ENCODE assay signal across 10 mouse cellular contexts in genomic region chr7:45508561-45508960, GRCm38 (mm10). TPM values are rescaled to one million over a fixed set of nuclear protein-coding genes. Genes with fewer than 3 reads are reported as not detected.
A peak's percentile ranks its signal among the peaks of the same experiment; 100 is the strongest.
DNase-seq lines count a peak whose midpoint lies in the region; ATAC-seq and TF ChIP-seq lines count a peak whose summit lies in the region.
"Had no signal": no experiment of that assay in that cellular context is flagged by ENCODE, and none has a peak within 500 bp of the region (broad histone marks: within the 10 kb centered on the region; RNA-seq: fewer than 3 reads in every experiment).

No protein-coding gene starts in this region.

- H3K79me2 ChIP-seq in MEL (ENCODE audit: control insufficient read depth, insufficient read depth, low read length, poor library complexity), result peaks cover 26% of the 10 kb centered on the region

- WGBS in heart, embryonic 14.5 days, result 76% methylated on average over 6 of the region's 6 CpGs
- 85% methylated on average over 6 of the region's 6 CpGs for WGBS in hindbrain, embryonic 13.5 days
- whole genome bisulfite sequencing in liver, postnatal 0 days (ENCODE audit: insufficient replicate concordance), result 57% methylated on average over 6 of the region's 6 CpGs
- 76% methylated on average over 6 of the region's 6 CpGs for WGBS in cerebellum, adult 2 months

- peak; percentile 45 to 82; a peak in 3 of 4 replicates for TF ChIP-seq POLR2A in MEL (IDR thresholded peaks at IDR 0.05; ENCODE audit: control insufficient read depth in 1 of 2, insufficient read depth in 1 of 2, low read depth in 1 of 2, low read length in 2 of 2, poor library complexity in 1 of 2)
- TF ChIP-seq POLR2A in cerebellum, adult 2 months (IDR thresholded peaks at IDR 0.05; ENCODE audit: borderline replicate concordance, insufficient read depth, low read length), result no peak

- no peak for TF ChIP-seq RAD21 in MEL (IDR thresholded peaks at IDR 0.05; ENCODE audit: low read depth, low read length)

- H3K4me1 ChIP-seq in heart, embryonic 14.5 days (ENCODE audit: control insufficient read depth in 2 of 2, insufficient read depth in 2 of 2, low read length in 2 of 2), result peaks cover 6 to 15% of the 10 kb centered on the region in 2 experiments
- peaks cover 7 to 10% of the 10 kb centered on the region in 2 experiments for H3K4me1 ChIP-seq in MEL (ENCODE audit: control insufficient read depth in 1 of 2, insufficient read depth in 2 of 2, low read length in 2 of 2)
- H3K4me1 ChIP-seq in hindbrain, embryonic 13.5 days (replicated peaks), result peaks cover 18% of the 10 kb centered on the region
- peaks cover 23% of the 10 kb centered on the region for H3K4me1 ChIP-seq in liver, postnatal 0 days (ENCODE audit: insufficient read depth)
- peaks cover 18% of the 10 kb centered on the region for H3K4me1 ChIP-seq in cerebellum, adult 2 months (ENCODE audit: control insufficient read depth, insufficient read depth, low read length)

- peak overlapping the region; percentile 87 for H3K9ac ChIP-seq in heart, embryonic 14.5 days (ENCODE audit: low read length)
- peak overlapping the region; percentile 86 for H3K9ac ChIP-seq in MEL (ENCODE audit: control insufficient read depth, low read depth, low read length, poor library complexity, severe bottlenecking)
- H3K9ac ChIP-seq in hindbrain, embryonic 13.5 days, result peak overlapping the region; percentile 88; the same call in 1 of the 2 replicates
- peak overlapping the region; percentile 94 for H3K9ac ChIP-seq in liver, postnatal 0 days (replicated peaks)

- H3K27ac ChIP-seq in heart, embryonic 14.5 days (replicated peaks in 1 of 2; ENCODE audit: control insufficient read depth in 1 of 2, insufficient read depth in 1 of 2, low read depth in 2 of 2, low read length in 2 of 2), result no peak overlapping the region
- H3K27ac ChIP-seq in MEL (ENCODE audit: control insufficient read depth, low read depth, low read length), result peak overlapping the region; percentile 95
- no peak overlapping the region for H3K27ac ChIP-seq in hindbrain, embryonic 13.5 days
- H3K27ac ChIP-seq in liver, postnatal 0 days (ENCODE audit: low read depth), result peak overlapping the region; percentile 92
- H3K27ac ChIP-seq in cerebellum, adult 2 months (ENCODE audit: insufficient read depth, low read length), result no peak overlapping the region

- ATAC-seq in heart, embryonic 14.5 days (ENCODE audit: insufficient number of reproducible peaks, insufficient read depth, low FRiP score, low read depth), result no peak
- no peak for ATAC-seq in hindbrain, embryonic 13.5 days (ENCODE audit: low FRiP score)
- peak; percentile 63 for ATAC-seq in liver, postnatal 0 days

- H3K4me2 ChIP-seq in heart, embryonic 14.5 days (ENCODE audit: low read length), result peak overlapping the region; percentile 85
- peak overlapping the region; percentile 97 for H3K4me2 ChIP-seq in hindbrain, embryonic 13.5 days
- peak overlapping the region; percentile 93 for H3K4me2 ChIP-seq in liver, postnatal 0 days (ENCODE audit: low read depth, low read length)

- no peak overlapping the region for H3K4me3 ChIP-seq in heart, embryonic 14.5 days (ENCODE audit: control insufficient read depth in 1 of 2, insufficient read depth in 1 of 2, low read depth in 1 of 2, low read length in 2 of 2)
- peak overlapping the region; percentile 72 to 87 for H3K4me3 ChIP-seq in MEL (ENCODE audit: control insufficient read depth in 1 of 2, insufficient read depth in 1 of 2, low read depth in 2 of 2, low read length in 2 of 2)
- H3K4me3 ChIP-seq in hindbrain, embryonic 13.5 days, result peak overlapping the region; percentile 74
- H3K4me3 ChIP-seq in liver, postnatal 0 days (ENCODE audit: low read depth, low read length), result peak overlapping the region; percentile 95
- no peak overlapping the region for H3K4me3 ChIP-seq in cerebellum, adult 2 months (replicated peaks; ENCODE audit: insufficient read depth, low read depth, low read length)

- no peaks in the 10 kb centered on the region for H3K9me3 ChIP-seq in heart, embryonic 14.5 days (ENCODE audit: control insufficient read depth, low read length)
- H3K9me3 ChIP-seq in MEL (replicated peaks; ENCODE audit: insufficient read depth, low read length), result no peaks in the 10 kb centered on the region
- no peaks in the 10 kb centered on the region for H3K9me3 ChIP-seq in hindbrain, embryonic 13.5 days
- H3K9me3 ChIP-seq in liver, postnatal 0 days (ENCODE audit: low read length), result no peaks in the 10 kb centered on the region

- TF ChIP-seq CTCF in MEL (IDR thresholded peaks at IDR 0.05 in 2 of 3, conservative IDR thresholded peaks at IDR 0.05 in 1 of 3; ENCODE audit: control insufficient read depth in 1 of 3, insufficient read depth in 1 of 3, low read depth in 2 of 3, low read length in 3 of 3, poor library complexity in 1 of 3, severe bottlenecking in 1 of 3), result no peak
- no peak for TF ChIP-seq CTCF in liver, postnatal 0 days (IDR thresholded peaks at IDR 0.05; ENCODE audit: low read depth)
- no peak for TF ChIP-seq CTCF in cerebellum, adult 2 months (IDR thresholded peaks at IDR 0.05; ENCODE audit: borderline replicate concordance, insufficient read depth, low read depth, low read length)

- H3K36me3 ChIP-seq in heart, embryonic 14.5 days (ENCODE audit: control insufficient read depth, insufficient read depth, low read length), result peaks cover 37% of the 10 kb centered on the region
- H3K36me3 ChIP-seq in MEL (ENCODE audit: control insufficient read depth in 1 of 2, insufficient read depth in 2 of 2, low read length in 2 of 2), result peaks cover 8 to 16% of the 10 kb centered on the region in 2 experiments
- H3K36me3 ChIP-seq in hindbrain, embryonic 13.5 days, result peaks cover 32% of the 10 kb centered on the region
- peaks cover 20% of the 10 kb centered on the region; the same call in 1 of the 2 replicates for H3K36me3 ChIP-seq in liver, postnatal 0 days (replicated peaks; ENCODE audit: insufficient read depth, low read length)

- no peaks in the 10 kb centered on the region for H3K27me3 ChIP-seq in heart, embryonic 14.5 days (ENCODE audit: control insufficient read depth, insufficient read depth, low read length)
- no peaks in the 10 kb centered on the region for H3K27me3 ChIP-seq in MEL (ENCODE audit: control insufficient read depth in 1 of 2, insufficient read depth in 2 of 2, low read length in 2 of 2)
- no peaks in the 10 kb centered on the region for H3K27me3 ChIP-seq in hindbrain, embryonic 13.5 days
- H3K27me3 ChIP-seq in liver, postnatal 0 days (ENCODE audit: insufficient read depth, low read length), result no peaks in the 10 kb centered on the region
- no peaks in the 10 kb centered on the region for H3K27me3 ChIP-seq in cerebellum, adult 2 months (ENCODE audit: control insufficient read depth, insufficient read depth, low read length)

- TF ChIP-seq EP300 in MEL (IDR thresholded peaks at IDR 0.05; ENCODE audit: low read depth in 1 of 2, low read length in 2 of 2), result peak; percentile 65 to 76
- peak; percentile 88 for TF ChIP-seq EP300 in liver, postnatal 0 days (IDR thresholded peaks at IDR 0.05; ENCODE audit: low read depth)

- intact Hi-C loops in heart, postnatal 25 days (cut with DNase I), result no loop called here

- DNase-seq in heart, postnatal 25 days (ENCODE audit: low spot score), result no peak
- DNase-seq in MEL (ENCODE audit: low read depth, low spot score), result peak; percentile 96
- DNase-seq in liver, postnatal 0 days, result peak; percentile 50
- no peak for DNase-seq in testis, postnatal 14 days (ENCODE audit: low spot score)
- no peak for DNase-seq in lung, postnatal 25 days (ENCODE audit: low spot score)
- DNase-seq in cerebellum, adult 2 months, result no peak
- DNase-seq: cerebellum, adult 11-12 months; heart, postnatal 36 days had no signal

RNA-seq across cellular contexts. Expression of gene Nucb1, which starts 1.6 kb away (rescaled TPM):
- polyA plus RNA-seq in heart, embryonic 14.5 days (2014; fragmentation: Nextera tagmentation; extraction: Ambion mirVana), result 159 and 160 TPM in 2 replicates
- total RNA-seq in heart, postnatal 25 days (2021), result 100 to 1,000 TPM; 126 to 129 TPM
- total RNA-seq in MEL (2012; rRNA removed), result 196 and 224 TPM in 2 replicates
- 100 to 1,000 TPM in 1 of 2 experiments, 10 to 100 TPM in 1; 92.3 to 343 TPM for polyA plus RNA-seq in MEL (2012; ENCODE audit: insufficient read depth in 1 of 2, insufficient read length in 2 of 2, low read depth in 1 of 2, low replicate concordance in 2 of 2, missing spikeins in 1 of 2)
- 120 and 121 TPM in 2 replicates for polyA plus RNA-seq in hindbrain, embryonic 13.5 days (2015; fragmentation: Nextera tagmentation; extraction: Ambion mirVana)
- polyA plus RNA-seq in liver, postnatal 0 days (2015; fragmentation: Nextera tagmentation; extraction: Ambion mirVana), result 91.5 and 103 TPM in 2 replicates
- polyA plus RNA-seq in cerebellum, adult 2 months (2012; rRNA removed), result 136 and 150 TPM in 2 replicates

RNA-seq across cellular contexts. Expression of gene Ppp1r15a, which starts 17.5 kb away (rescaled TPM):
- 20.5 and 23.3 TPM in 2 replicates for polyA plus RNA-seq in heart, embryonic 14.5 days (2014; fragmentation: Nextera tagmentation; extraction: Ambion mirVana)
- 10 to 100 TPM; 22.7 to 23.9 TPM for total RNA-seq in heart, postnatal 25 days (2021)
- 27.0 and 27.2 TPM in 2 replicates for total RNA-seq in MEL (2012; rRNA removed)
- polyA plus RNA-seq in MEL (2012; ENCODE audit: insufficient read depth in 1 of 2, insufficient read length in 2 of 2, low read depth in 1 of 2, low replicate concordance in 2 of 2, missing spikeins in 1 of 2), result 10 to 100 TPM in 1 of 2 experiments, not detected in 1; 78.0 TPM
- 13.9 and 14.3 TPM in 2 replicates for polyA plus RNA-seq in hindbrain, embryonic 13.5 days (2015; fragmentation: Nextera tagmentation; extraction: Ambion mirVana)
- polyA plus RNA-seq in liver, postnatal 0 days (2015; fragmentation: Nextera tagmentation; extraction: Ambion mirVana), result 104 and 113 TPM in 2 replicates
- 26.7 and 28.5 TPM in 2 replicates for polyA plus RNA-seq in cerebellum, adult 2 months (2012; rRNA removed)

RNA-seq across cellular contexts. Expression of gene Plekha4, which starts 17.6 kb away (rescaled TPM):
- 0.80 and 1.2 TPM in 2 replicates for polyA plus RNA-seq in heart, embryonic 14.5 days (2014; fragmentation: Nextera tagmentation; extraction: Ambion mirVana)
- total RNA-seq in heart, postnatal 25 days (2021), result 1 to 10 TPM; 2.2 to 4.7 TPM
- total RNA-seq in MEL (2012; rRNA removed), result 0.12 and 0.36 TPM in 2 replicates
- under 1 TPM in 1 of 2 experiments, not detected in 1; 0.65 TPM for polyA plus RNA-seq in MEL (2012; ENCODE audit: insufficient read depth in 1 of 2, insufficient read length in 2 of 2, low read depth in 1 of 2, low replicate concordance in 2 of 2, missing spikeins in 1 of 2)
- 2.4 and 4.3 TPM in 2 replicates for polyA plus RNA-seq in hindbrain, embryonic 13.5 days (2015; fragmentation: Nextera tagmentation; extraction: Ambion mirVana)
- polyA plus RNA-seq in liver, postnatal 0 days (2015; fragmentation: Nextera tagmentation; extraction: Ambion mirVana), result 0.51 and 0.91 TPM in 2 replicates
- polyA plus RNA-seq in cerebellum, adult 2 months (2012; rRNA removed), result 1.2 and 1.3 TPM in 2 replicates

RNA-seq across cellular contexts. Expression of gene Dhdh, which starts 20.0 kb away (rescaled TPM):
- polyA plus RNA-seq in heart, embryonic 14.5 days (2014; fragmentation: Nextera tagmentation; extraction: Ambion mirVana), result 5.2 and 5.7 TPM in 2 replicates
- total RNA-seq in heart, postnatal 25 days (2021), result 1 to 10 TPM; 5.9 to 6.7 TPM
- total RNA-seq in MEL (2012; rRNA removed), result 0.08 and 0.10 TPM in 2 replicates
- 1 to 10 TPM in 1 of 2 experiments, not detected in 1; 1.6 TPM for polyA plus RNA-seq in MEL (2012; ENCODE audit: insufficient read depth in 1 of 2, insufficient read length in 2 of 2, low read depth in 1 of 2, low replicate concordance in 2 of 2, missing spikeins in 1 of 2)
- polyA plus RNA-seq in hindbrain, embryonic 13.5 days (2015; fragmentation: Nextera tagmentation; extraction: Ambion mirVana), result 3.4 and 4.2 TPM in 2 replicates
- 8.4 and 9.5 TPM in 2 replicates for polyA plus RNA-seq in liver, postnatal 0 days (2015; fragmentation: Nextera tagmentation; extraction: Ambion mirVana)
- 4.7 and 5.6 TPM in 2 replicates for polyA plus RNA-seq in cerebellum, adult 2 months (2012; rRNA removed)

RNA-seq across cellular contexts. Expression of gene Gm45808, which starts 21.9 kb away (rescaled TPM):
- polyA plus RNA-seq in heart, embryonic 14.5 days (2014; fragmentation: Nextera tagmentation; extraction: Ambion mirVana), result not detected in 2 replicates
- total RNA-seq in heart, postnatal 25 days (2021), result 1 to 10 TPM; 4.0 to 5.1 TPM
- total RNA-seq in MEL (2012; rRNA removed), result not detected in 2 replicates
- not detected for polyA plus RNA-seq in MEL (2012; ENCODE audit: insufficient read depth in 1 of 2, insufficient read length in 2 of 2, low read depth in 1 of 2, low replicate concordance in 2 of 2, missing spikeins in 1 of 2)
- not detected in 2 replicates for polyA plus RNA-seq in hindbrain, embryonic 13.5 days (2015; fragmentation: Nextera tagmentation; extraction: Ambion mirVana)
- 0.15 and 0.33 TPM in 2 replicates for polyA plus RNA-seq in liver, postnatal 0 days (2015; fragmentation: Nextera tagmentation; extraction: Ambion mirVana)
- polyA plus RNA-seq in cerebellum, adult 2 months (2012; rRNA removed), result 0.33 TPM in 1 of 2 replicates, not detected in the other

Comparison
In these comparisons a context has a peak if more than half of its experiments do, and no peak if none do; other contexts are left out.
1. H3K27ac ChIP-seq: peak in MEL (single experiment) and liver, postnatal 0 days (single experiment); none in heart, embryonic 14.5 days (0 of 2), hindbrain, embryonic 13.5 days (single experiment) and cerebellum, adult 2 months (single experiment).
2. H3K4me3 ChIP-seq: peak in MEL (2 of 2), hindbrain, embryonic 13.5 days (single experiment) and liver, postnatal 0 days (single experiment); none in heart, embryonic 14.5 days (0 of 2) and cerebellum, adult 2 months (single experiment).
3. DNase-seq: peak in MEL (single experiment) and liver, postnatal 0 days (single experiment); none in heart, postnatal 25 days (single experiment), testis, postnatal 14 days (single experiment), lung, postnatal 25 days (single experiment) and cerebellum, adult 2 months (0 of 2).
4. Peak in every context shown above with its lines, with median percentiles within 50 percentile points of each other: H3K4me2 ChIP-seq and H3K9ac ChIP-seq.